Mouse (Mus musculus): ENCODE results near the gene Txnrd2. TPM values are rescaled to one million over a fixed set of nuclear protein-coding genes. Genes with fewer than 3 reads are reported as not detected.

Txnrd2 gene
- total RNA-seq, 2 experiments from 2014 or later, result 13.4 to 14.4 TPM

GRCm38 (mm10) chr16:18433341-18433920, 7.2 kb downstream of the Txnrd2 start:
- intact Hi-C loops (cut with DNase I; ENCODE audit: low total_unique reads), result no loop called here

GRCm38 (mm10) chr16:18436128-18436527, 9.9 kb downstream of the Txnrd2 start:
- DNase-seq, result no peak
- intact Hi-C loops (cut with DNase I; ENCODE audit: low total_unique reads), result no loop called here

More at GRCm38 (mm10) chr16:18433341-18433920, 7.2 kb downstream of the Txnrd2 start:
- no peak for DNase-seq

- DNase-seq, result peak; percentile 93
- intact Hi-C loops (cut with DNase I; ENCODE audit: low total_unique reads), result loop anchor here (5.0 kb wide), 1 partner anchor 74 kb away; no protein-coding TSS in a partner anchor
Measured at GRCm38 (mm10) chr16:18443385-18443841, 17.2 kb downstream of the Txnrd2 start.

GRCm38 (mm10) chr16:18447243-18447642, 21.1 kb downstream of the Txnrd2 start:
- DNase-seq, result no peak
- intact Hi-C loops (cut with DNase I; ENCODE audit: low total_unique reads), result no loop called here

- intact Hi-C loops (cut with DNase I; ENCODE audit: low total_unique reads), result no loop called here
- no peak for DNase-seq
Measured at GRCm38 (mm10) chr16:18448104-18448503, 21.9 kb downstream of the Txnrd2 start.

GRCm38 (mm10) chr16:18449005-18449404, 22.8 kb downstream of the Txnrd2 start:
- DNase-seq, result no peak
- intact Hi-C loops (cut with DNase I; ENCODE audit: low total_unique reads), result no loop called here

GRCm38 (mm10) chr16:18451486-18452181, 25.4 kb downstream of the Txnrd2 start:
- DNase-seq, result no peak
- intact Hi-C loops (cut with DNase I; ENCODE audit: low total_unique reads), result no loop called here

GRCm38 (mm10) chr16:18452361-18452862, 26.2 kb downstream of the Txnrd2 start:
- intact Hi-C loops (cut with DNase I; ENCODE audit: low total_unique reads), result no loop called here
- no peak for DNase-seq

GRCm38 (mm10) chr16:18453846-18454245, 27.7 kb downstream of the Txnrd2 start:
- DNase-seq, result peak; percentile 21
- intact Hi-C loops (cut with DNase I; ENCODE audit: low total_unique reads), result no loop called here

- intact Hi-C loops (cut with DNase I; ENCODE audit: low total_unique reads), result no loop called here
- DNase-seq, result no peak
Measured at GRCm38 (mm10) chr16:18455407-18455806, 29.2 kb downstream of the Txnrd2 start.

- intact Hi-C loops (cut with DNase I; ENCODE audit: low total_unique reads), result no loop called here
- no peak for DNase-seq
Measured at GRCm38 (mm10) chr16:18458661-18459060, 32.5 kb downstream of the Txnrd2 start.

- no peak for DNase-seq
- intact Hi-C loops (cut with DNase I; ENCODE audit: low total_unique reads), result no loop called here
Measured at GRCm38 (mm10) chr16:18459335-18459954, 33.3 kb downstream of the Txnrd2 start.

- intact Hi-C loops (cut with DNase I; ENCODE audit: low total_unique reads), result no loop called here
- peak; percentile 31 for DNase-seq
Measured at GRCm38 (mm10) chr16:18459955-18460370, 33.8 kb downstream of the Txnrd2 start.

- intact Hi-C loops (cut with DNase I; ENCODE audit: low total_unique reads), result no loop called here
- DNase-seq, result no peak
Measured at GRCm38 (mm10) chr16:18460826-18461225, 34.6 kb downstream of the Txnrd2 start.

- DNase-seq, result no peak
- intact Hi-C loops (cut with DNase I; ENCODE audit: low total_unique reads), result no loop called here
Measured at GRCm38 (mm10) chr16:18462031-18462430, 35.8 kb downstream of the Txnrd2 start.

GRCm38 (mm10) chr16:18462598-18462997, 36.4 kb downstream of the Txnrd2 start:
- intact Hi-C loops (cut with DNase I; ENCODE audit: low total_unique reads), result no loop called here
- DNase-seq, result no peak

- intact Hi-C loops (cut with DNase I; ENCODE audit: low total_unique reads), result no loop called here
- DNase-seq, result peak; percentile 45
Measured at GRCm38 (mm10) chr16:18464271-18464670, 38.1 kb downstream of the Txnrd2 start.

- DNase-seq, result no peak
- intact Hi-C loops (cut with DNase I; ENCODE audit: low total_unique reads), result no loop called here
Measured at GRCm38 (mm10) chr16:18470829-18471228, 44.6 kb downstream of the Txnrd2 start.

- DNase-seq, result no peak
- intact Hi-C loops (cut with DNase I; ENCODE audit: low total_unique reads), result no loop called here
Measured at GRCm38 (mm10) chr16:18471381-18471955, 45.3 kb downstream of the Txnrd2 start.

GRCm38 (mm10) chr16:18471976-18472375, 45.8 kb downstream of the Txnrd2 start:
- intact Hi-C loops (cut with DNase I; ENCODE audit: low total_unique reads), result no loop called here

More at GRCm38 (mm10) chr16:18471976-18472375, 45.8 kb downstream of the Txnrd2 start:
- no peak for DNase-seq

All from gastrocnemius, postnatal 14 days (tissue).